Mouse (Mus musculus) heart, adult 2 months (tissue): ENCODE measurements at regions not wholly inside any gene's neighbourhood (a gene's known extent, or its start where the extent isn't known, plus 50 kb on each side); places are given as distances from the start of the nearest gene placed in this dataset.

ENCODE experiments used
- CTCF ChIP-seq: fragments of 200-600 bp; IDR thresholded peaks from 2 replicates; pipeline ENCODE4 v1.8.1; 2022; ENCODE audit warnings: antibody characterized with exemption, mild to moderate bottlenecking, moderate library complexity
- EP300 ChIP-seq: fragments of 200-500 bp; IDR thresholded peaks from 2 replicates; pipeline ENCODE4 v1.6.1; 2011; ENCODE audit warnings: low read depth, low read length, control low read depth; ENCODE audit not compliant: insufficient read depth
- POLR2A ChIP-seq: fragments of 200-500 bp; IDR thresholded peaks from 2 replicates; pipeline ENCODE4 v1.6.1; 2011; ENCODE audit warnings: mild to moderate bottlenecking, low read depth, low read length, control low read depth; ENCODE audit not compliant: insufficient read depth

DNA sequence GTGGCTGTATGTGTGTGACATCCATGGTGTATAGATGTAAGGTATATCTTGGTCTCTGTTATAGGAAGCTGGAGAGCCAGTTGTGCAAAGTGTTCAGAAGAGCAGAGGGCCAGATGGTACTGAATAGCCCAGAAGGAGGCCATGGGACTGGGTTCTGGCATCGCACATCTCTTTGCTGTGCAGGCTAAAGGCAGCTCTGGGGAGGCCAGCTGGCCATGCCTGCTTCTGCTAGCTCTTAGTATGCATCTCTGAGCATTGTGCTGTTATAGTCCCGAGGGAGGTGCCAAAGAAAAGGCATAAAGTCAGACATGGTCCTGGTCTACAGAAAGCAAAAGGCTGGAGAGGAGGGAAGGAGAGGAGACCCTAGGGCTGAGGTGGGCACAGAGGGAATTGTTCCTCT is 235.1 kb upstream of the Chd6 start:
- TF ChIP-seq CTCF (no peak), POLR2A (no peak), EP300 (no peak)
